Mouse (Mus musculus): Measurements from ENCODE around the gene Nudt14. TPM values are rescaled to one million over a fixed set of nuclear protein-coding genes. Genes with fewer than 3 reads are reported as not detected.

The Nudt14 gene
- polyA plus RNA-seq (2015; fragmentation: Nextera tagmentation; extraction: Ambion mirVana), result 57.1 and 61.2 TPM in 2 replicates

DNA sequence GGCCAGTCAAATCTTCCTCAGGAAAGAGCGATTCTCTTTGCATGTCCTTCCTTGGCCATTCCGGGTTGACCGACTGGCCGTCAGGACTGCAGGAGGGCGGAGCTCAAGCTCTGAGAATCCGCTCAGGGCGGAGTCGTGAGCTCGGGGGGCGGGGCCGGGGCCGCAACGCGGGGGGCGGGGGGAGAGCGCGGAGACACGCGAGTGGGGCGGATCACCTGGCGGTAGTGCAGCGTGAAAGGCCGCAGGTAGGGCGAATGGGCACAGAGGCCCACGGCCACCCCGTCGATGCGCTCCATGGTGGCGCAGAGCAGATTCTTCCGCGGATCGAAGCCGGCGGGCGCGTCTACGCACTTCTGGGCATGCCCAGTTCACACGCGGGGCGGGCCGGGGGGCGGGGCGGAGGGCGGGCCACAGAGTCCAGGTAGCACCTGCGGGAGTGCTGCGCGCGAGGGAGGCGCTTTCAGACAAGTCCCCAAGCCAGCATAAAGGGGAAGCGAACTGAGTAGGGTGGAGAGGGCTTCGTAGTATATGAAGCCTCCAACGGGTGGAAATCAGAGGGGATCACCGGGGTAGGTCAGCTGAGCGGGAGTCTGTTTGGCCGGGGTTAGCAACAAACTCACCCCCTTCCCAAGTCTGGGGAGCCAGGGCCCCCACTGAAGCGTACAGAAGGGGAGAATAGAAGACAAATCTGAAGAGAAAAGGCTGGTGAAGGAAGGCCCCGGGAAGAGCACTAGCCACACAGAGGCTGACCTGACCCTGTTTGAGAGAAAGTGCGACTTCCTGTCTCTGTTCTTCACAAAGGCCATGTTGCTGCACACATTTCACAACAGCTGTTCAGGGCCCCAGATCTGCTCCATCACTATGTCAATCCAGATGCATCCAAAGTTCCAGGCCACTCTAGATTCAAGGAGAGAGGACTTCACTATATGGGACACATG lies at the start of gene Nudt14:
Gene Nudt14 (minus strand): TSS at position 349 of the 938 bp plus-strand sequence.
- Histone ChIP-seq H3K27ac (no peak within 1 kb of the TSS), H3K4me2 (peak within 1 kb of the TSS; percentile 67), H3K9me3 (replicated peaks) (no peaks in the 10 kb centered on the region), H3K27me3 (no peaks in the 10 kb centered on the region), H3K36me3 (ENCODE audit: poor library complexity, severe bottlenecking) (no peaks in the 10 kb centered on the region), H3K4me1 (peaks cover 19% of the 10 kb centered on the region), H3K9ac (peak within 1 kb of the TSS; percentile 82), H3K4me3 (peak within 1 kb of the TSS; percentile 67)
- ATAC-seq, result peak; percentile 84
- WGBS, result 1% methylated on average over 53 of the region's 58 CpGs

DNA sequence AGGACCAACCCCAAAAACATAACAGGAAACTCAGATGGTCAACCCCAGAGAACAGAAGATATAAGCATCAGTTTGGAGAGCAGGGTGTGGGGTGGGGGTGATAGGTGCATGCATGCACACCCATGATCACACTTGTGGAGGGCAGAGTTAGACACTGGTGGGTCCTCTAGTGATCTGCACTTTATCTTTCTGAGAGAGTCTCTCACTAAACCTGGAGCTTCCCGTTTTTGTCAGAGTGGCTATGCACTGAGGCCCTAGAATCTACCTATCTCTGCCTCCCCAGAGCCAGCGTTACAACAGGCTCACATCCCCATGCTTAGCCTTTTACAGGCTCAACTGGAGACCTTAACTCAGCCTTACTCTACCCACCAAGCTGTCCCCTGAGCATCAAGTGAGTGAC lies 49.5 kb upstream of the Nudt14 start:
- Histone ChIP-seq H3K27me3 (no peaks in the 10 kb centered on the region), H3K4me1 (no peaks in the 10 kb centered on the region; the same call in 1 of the 2 replicates), H3K9ac (no peak overlapping the region), H3K27ac (no peak overlapping the region), H3K36me3 (ENCODE audit: poor library complexity, severe bottlenecking) (peaks cover 50% of the 10 kb centered on the region), H3K9me3 (replicated peaks) (no peaks in the 10 kb centered on the region), H3K4me2 (no peak overlapping the region), H3K4me3 (no peak overlapping the region)
- ATAC-seq, result no peak
- WGBS, result 88% methylated on average over 2 of the region's 2 CpGs

DNA sequence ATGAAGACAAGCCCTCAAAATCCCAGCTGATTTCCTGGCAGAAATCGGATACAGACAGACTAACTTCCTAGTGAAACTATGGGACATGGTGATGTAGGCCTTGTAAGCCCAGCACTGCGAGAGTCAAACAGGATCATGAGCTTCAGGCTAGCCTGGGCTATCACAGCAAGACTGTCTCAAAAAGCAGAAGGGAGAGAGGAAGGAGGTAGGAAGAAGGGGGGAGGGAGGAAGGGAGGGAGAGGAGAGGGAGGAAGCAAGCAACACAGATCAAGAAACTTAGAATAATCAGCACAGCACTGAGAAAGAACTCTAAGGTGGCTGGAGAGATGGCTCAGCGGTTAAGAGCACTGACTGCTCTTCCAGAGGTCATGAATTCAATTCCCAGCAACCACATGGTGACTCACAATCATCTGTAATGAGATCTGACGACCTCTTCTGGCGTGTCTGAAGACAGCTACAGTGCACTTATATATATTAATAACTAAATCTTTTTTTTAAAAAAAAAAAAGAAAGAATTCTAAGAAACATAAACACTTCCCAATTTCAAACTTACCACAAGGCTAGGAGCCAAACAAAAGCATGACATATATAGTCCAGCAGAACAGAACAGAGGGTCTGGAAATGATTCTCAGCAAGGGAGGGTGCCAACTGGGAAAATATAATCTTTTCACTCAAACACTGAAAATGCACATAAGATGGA lies 48.9 kb upstream of the Nudt14 start:
- Histone ChIP-seq H3K9ac (no peak overlapping the region), H3K36me3 (ENCODE audit: poor library complexity, severe bottlenecking) (peaks cover 52% of the 10 kb centered on the region), H3K4me1 (no peaks in the 10 kb centered on the region; the same call in 1 of the 2 replicates), H3K4me3 (no peak overlapping the region), H3K27me3 (no peaks in the 10 kb centered on the region), H3K9me3 (replicated peaks) (no peaks in the 10 kb centered on the region), H3K27ac (no peak overlapping the region), H3K4me2 (no peak overlapping the region)
- ATAC-seq, result no peak
- 92% methylated on average over 5 of the region's 5 CpGs for WGBS

DNA sequence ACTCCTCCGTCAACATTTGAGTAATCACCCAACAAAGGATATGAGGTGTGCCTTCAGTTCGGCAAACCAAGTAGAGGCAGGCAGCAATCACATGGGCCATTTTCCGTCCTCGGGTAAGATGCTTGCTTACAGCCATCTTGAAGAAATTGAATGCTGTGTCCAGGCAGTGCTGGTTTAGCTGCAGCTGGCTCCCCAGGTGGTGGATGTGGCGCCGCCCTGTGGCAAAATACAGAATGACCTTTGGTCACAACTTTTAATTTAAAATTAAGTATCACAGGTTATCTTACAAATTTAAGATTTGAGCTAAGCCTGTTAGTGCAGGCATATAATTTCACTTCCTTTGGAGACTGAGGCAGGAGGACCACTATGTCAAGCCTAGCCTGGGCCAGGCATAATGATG lies 46.0 kb upstream of the Nudt14 start:
- H3K9ac ChIP-seq, result no peak overlapping the region

DNA sequence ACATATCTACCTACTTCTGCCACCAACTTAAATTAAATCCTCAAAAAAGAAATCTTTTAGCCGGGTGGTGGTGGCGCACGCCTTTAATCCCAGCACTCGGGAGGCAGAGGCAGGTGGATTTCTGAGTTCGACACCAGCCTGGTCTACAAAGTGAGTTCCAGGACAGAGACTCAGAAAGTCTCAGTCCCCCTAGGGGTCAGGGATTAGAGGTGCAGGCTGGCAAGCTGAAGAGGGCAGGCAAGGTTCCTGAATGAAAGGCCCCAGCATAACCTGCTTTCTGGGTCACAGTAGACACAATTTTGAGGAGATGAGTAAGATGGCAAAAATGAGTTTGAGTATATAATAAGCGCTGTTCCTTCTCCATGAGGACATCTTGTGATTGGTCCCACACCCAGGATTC lies 43.4 kb upstream of the Nudt14 start:
- no peak overlapping the region for H3K4me2 ChIP-seq
- no peak overlapping the region for H3K9ac ChIP-seq
- peaks cover 72% of the 10 kb centered on the region for H3K36me3 ChIP-seq (ENCODE audit: poor library complexity, severe bottlenecking)
- no peak overlapping the region for H3K27ac ChIP-seq
- H3K27me3 ChIP-seq, result no peaks in the 10 kb centered on the region
- H3K4me1 ChIP-seq, result peaks cover 10% of the 10 kb centered on the region
- ATAC-seq, result no peak
- no peak overlapping the region for H3K4me3 ChIP-seq
- H3K9me3 ChIP-seq (replicated peaks), result no peaks in the 10 kb centered on the region
- WGBS, result 95% methylated on average over 6 of the region's 6 CpGs

More for the DNA sequence above, 46.0 kb upstream of the Nudt14 start:
- Histone ChIP-seq H3K36me3 (ENCODE audit: poor library complexity, severe bottlenecking) (peaks cover 67% of the 10 kb centered on the region), H3K4me3 (no peak overlapping the region), H3K9me3 (replicated peaks) (no peaks in the 10 kb centered on the region), H3K4me2 (no peak overlapping the region), H3K27ac (no peak overlapping the region), H3K27me3 (no peaks in the 10 kb centered on the region), H3K4me1 (no peaks in the 10 kb centered on the region; the same call in 1 of the 2 replicates)
- no peak for ATAC-seq
- WGBS, result 78% methylated on average over 6 of the region's 6 CpGs

DNA sequence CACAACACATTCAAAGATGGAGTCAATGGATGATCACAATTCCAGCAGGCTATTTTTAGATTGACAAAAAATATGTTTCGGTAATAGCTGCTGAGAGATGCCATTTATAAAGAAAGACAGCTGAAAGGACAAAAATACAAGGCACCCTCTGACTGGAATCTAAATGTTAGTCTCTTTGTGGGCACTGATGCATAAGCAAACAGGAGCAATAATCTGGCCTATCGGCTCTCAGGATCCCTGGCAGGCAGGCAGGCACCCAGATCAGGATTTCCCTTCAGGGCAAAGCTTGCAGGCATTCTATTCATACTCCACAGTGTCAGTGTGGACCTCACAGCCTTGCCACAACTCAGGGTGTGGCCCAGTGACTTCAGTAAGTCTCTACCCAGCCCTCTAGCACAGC lies 40.1 kb upstream of the Nudt14 start:
- Histone ChIP-seq H3K27me3 (no peaks in the 10 kb centered on the region), H3K4me2 (no peak overlapping the region)
- 56% methylated on average over 2 of the region's 2 CpGs for WGBS

DNA sequence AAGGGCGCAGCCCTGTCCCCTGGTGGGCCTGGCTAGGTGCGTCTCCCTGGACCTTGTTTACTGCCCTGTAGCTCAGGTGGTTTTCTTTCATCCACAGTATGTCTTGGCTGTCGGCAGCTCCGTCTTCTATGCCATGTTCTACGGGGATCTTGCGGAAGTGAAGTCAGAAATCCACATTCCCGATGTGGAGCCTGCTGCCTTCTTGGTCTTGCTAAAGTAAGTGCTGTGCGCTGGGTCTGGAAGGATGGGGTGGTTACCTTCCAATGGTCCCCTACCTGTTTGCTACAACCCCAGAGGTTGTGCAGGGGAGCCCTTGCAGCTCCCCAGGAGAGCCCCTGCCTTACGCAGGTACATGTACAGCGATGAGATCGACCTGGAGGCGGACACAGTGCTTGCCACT lies 35.2 kb upstream of the Nudt14 start:
- Histone ChIP-seq H3K4me3 (peak overlapping the region; percentile 67), H3K27me3 (no peaks in the 10 kb centered on the region), H3K9ac (peak overlapping the region; percentile 88), H3K27ac (peak overlapping the region; percentile 91), H3K4me2 (peak overlapping the region; percentile 88), H3K9me3 (replicated peaks) (no peaks in the 10 kb centered on the region), H3K36me3 (ENCODE audit: poor library complexity, severe bottlenecking) (peaks cover 69% of the 10 kb centered on the region), H3K4me1 (peaks cover 26% of the 10 kb centered on the region)
- WGBS, result 47% methylated on average over 12 of the region's 12 CpGs
- no peak for ATAC-seq

More for the DNA sequence above, 40.1 kb upstream of the Nudt14 start:
- Histone ChIP-seq H3K9ac (no peak overlapping the region), H3K9me3 (replicated peaks) (no peaks in the 10 kb centered on the region), H3K4me1 (peaks cover 19% of the 10 kb centered on the region), H3K27ac (peak overlapping the region; percentile 14; the same call in 1 of the 2 replicates), H3K36me3 (ENCODE audit: poor library complexity, severe bottlenecking) (peaks cover 90% of the 10 kb centered on the region), H3K4me3 (no peak overlapping the region)
- no peak for ATAC-seq

DNA sequence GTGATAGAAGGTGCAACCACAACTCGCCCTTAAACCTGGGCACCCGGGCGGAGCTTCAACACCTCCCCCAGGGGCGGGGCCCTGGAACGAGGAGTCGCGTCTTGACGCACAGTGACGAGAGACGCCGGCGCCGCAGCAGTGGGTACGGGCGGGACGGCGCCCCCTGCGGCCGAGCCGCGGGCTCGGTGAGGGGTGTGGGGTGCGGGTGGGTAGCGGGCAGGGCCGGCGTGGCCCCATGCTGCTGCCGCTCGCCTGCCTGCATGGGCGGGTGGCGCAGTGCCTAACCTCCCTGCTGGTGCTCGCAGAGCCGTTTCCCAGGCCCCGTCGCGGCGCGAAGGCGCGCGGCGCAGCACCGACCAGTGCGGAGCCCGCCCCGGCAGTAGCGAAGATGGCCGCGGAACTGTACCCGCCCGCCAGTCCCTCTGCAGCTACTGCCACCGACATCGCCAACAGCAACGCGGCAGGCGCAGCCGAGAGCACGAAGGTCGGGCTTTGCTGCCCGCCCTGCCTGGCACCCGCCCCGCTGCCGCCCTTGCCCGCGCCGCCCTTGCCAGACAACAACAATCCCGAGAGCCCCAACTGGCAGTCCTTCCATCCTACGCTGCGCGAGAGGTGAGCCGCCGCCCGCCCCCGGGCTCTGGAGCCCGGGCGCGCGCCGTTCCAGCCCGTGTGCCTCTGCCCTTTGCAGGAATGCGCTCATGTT lies 34.6 kb upstream of the Nudt14 start, which contains the start of gene Btbd6:
Gene Btbd6 (plus strand): TSS at position 112 of the 703 bp plus-strand sequence.
- peak within 1 kb of the TSS; percentile 91 for H3K27ac ChIP-seq
- peaks cover 69% of the 10 kb centered on the region for H3K36me3 ChIP-seq (ENCODE audit: poor library complexity, severe bottlenecking)
- no peaks in the 10 kb centered on the region for H3K27me3 ChIP-seq
- WGBS, result 1% methylated on average over 78 of the region's 80 CpGs
- peak; percentile 97 for ATAC-seq
- H3K4me1 ChIP-seq, result peaks cover 20% of the 10 kb centered on the region
- H3K9me3 ChIP-seq (replicated peaks), result no peaks in the 10 kb centered on the region
- peak within 1 kb of the TSS; percentile 67 for H3K4me3 ChIP-seq
- H3K4me2 ChIP-seq, result peak within 1 kb of the TSS; percentile 88
- H3K9ac ChIP-seq, result peak within 1 kb of the TSS; percentile 88

DNA sequence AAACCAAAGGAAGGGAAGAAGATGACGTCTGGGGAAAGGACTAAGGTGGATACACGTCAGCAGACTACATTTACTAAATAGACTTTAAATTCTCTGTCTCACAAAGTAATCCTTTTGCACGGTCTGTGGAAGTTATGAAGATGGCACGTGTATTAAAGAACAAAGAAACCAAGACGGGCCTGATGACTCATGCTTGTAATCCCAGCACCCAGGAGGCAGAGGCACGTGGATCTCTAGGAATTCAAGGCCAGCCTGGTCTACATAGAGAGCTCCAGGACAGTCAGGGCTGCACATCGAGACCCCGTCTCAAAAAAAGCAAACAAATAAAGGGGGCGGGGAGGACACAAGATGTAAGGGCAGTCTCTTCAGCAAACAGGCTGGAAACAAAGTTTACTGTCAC lies 32.8 kb upstream of the Nudt14 start:
- Histone ChIP-seq H3K4me3 (no peak overlapping the region), H3K36me3 (ENCODE audit: poor library complexity, severe bottlenecking) (peaks cover 69% of the 10 kb centered on the region), H3K27me3 (no peaks in the 10 kb centered on the region), H3K9ac (no peak overlapping the region), H3K4me1 (peaks cover 20% of the 10 kb centered on the region), H3K27ac (no peak overlapping the region), H3K4me2 (no peak overlapping the region), H3K9me3 (replicated peaks) (no peaks in the 10 kb centered on the region)
- WGBS, result 89% methylated on average over 9 of the region's 9 CpGs
- ATAC-seq, result no peak

DNA sequence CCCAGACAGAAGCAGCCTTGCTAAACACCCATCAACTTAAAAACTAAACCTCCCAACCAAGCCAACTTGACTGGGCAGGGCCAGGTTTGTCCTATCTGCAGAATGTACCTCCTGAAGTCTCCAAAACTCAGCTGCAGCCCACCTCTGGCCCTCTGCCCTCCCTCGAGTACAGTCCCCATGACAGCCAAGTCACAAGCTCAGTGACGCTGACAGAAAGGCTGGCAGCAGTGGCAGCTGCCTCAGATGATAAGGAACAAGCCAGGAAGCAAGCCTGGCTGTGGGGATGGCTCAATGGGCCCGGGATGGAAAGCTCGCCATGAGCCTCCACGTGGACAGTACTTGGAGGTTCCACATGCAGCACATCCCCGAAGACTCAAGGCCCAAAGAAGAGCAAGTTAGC lies 27.7 kb upstream of the Nudt14 start:
- H3K4me1 ChIP-seq, result no peaks in the 10 kb centered on the region
- H3K27me3 ChIP-seq, result no peaks in the 10 kb centered on the region
- no peak for ATAC-seq
- no peak overlapping the region for H3K4me2 ChIP-seq
- no peak overlapping the region for H3K4me3 ChIP-seq
- no peaks in the 10 kb centered on the region for H3K9me3 ChIP-seq (replicated peaks)
- no peak overlapping the region for H3K9ac ChIP-seq
- 96% methylated on average over 6 of the region's 6 CpGs for WGBS
- H3K36me3 ChIP-seq (ENCODE audit: poor library complexity, severe bottlenecking), result peaks cover 96% of the 10 kb centered on the region
- H3K27ac ChIP-seq, result no peak overlapping the region

DNA sequence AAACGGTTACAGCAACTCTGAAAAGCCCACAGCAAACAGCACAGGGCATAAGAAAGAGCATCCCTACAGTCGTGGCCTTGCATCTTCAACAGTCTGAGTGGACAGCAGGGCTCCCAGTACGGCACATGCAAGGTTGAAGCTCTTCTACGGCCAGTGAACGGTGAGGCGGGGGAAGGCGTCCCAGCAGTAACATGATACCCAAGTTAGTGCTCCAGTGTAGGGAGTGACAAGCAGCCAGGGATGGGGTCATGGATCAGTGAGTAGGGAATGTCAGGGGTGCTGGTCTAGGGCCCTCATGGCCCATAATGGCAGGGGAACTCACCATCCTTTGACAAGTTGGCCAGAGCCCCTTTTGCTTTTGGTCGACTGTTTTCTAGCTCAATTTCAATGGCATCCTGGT lies 27.0 kb upstream of the Nudt14 start:
- Histone ChIP-seq H3K9ac (no peak overlapping the region), H3K4me3 (no peak overlapping the region), H3K36me3 (ENCODE audit: poor library complexity, severe bottlenecking) (peaks cover 100% of the 10 kb centered on the region), H3K27me3 (no peaks in the 10 kb centered on the region), H3K4me2 (no peak overlapping the region), H3K9me3 (replicated peaks) (no peaks in the 10 kb centered on the region), H3K4me1 (no peaks in the 10 kb centered on the region), H3K27ac (no peak overlapping the region)
- 82% methylated on average over 8 of the region's 8 CpGs for WGBS
- ATAC-seq, result no peak

Measured in forebrain, embryonic 13.5 days (tissue).